Mouse (Mus musculus): Measurements from ENCODE around the gene Cilp2. TPM values are rescaled to one million over a fixed set of nuclear protein-coding genes. Genes with fewer than 3 reads are reported as not detected.

The Cilp2 gene
- polyA plus RNA-seq, 1 experiment from 2014 or later = 0.40 TPM

GRCm38 (mm10) chr8:69853869-69854268 lies 33.6 kb downstream of the Cilp2 start:
- H3K4me1 ChIP-seq = no peaks in the 10 kb centered on the region
- no peaks in the 10 kb centered on the region for H3K9me3 ChIP-seq (replicated peaks)
- H3K4me3 ChIP-seq = no peak overlapping the region
- H3K36me3 ChIP-seq = no peaks in the 10 kb centered on the region
- H3K27me3 ChIP-seq (ENCODE audit: low read depth, poor library complexity, severe bottlenecking) = no peaks in the 10 kb centered on the region
- 93% methylated on average over 10 of the region's 10 CpGs for WGBS
- no peak overlapping the region for H3K27ac ChIP-seq
- DNase-seq (ENCODE audit: low spot score) = no peak

GRCm38 (mm10) chr8:69850926-69851506 lies 36.5 kb downstream of the Cilp2 start:
- no peak for DNase-seq (ENCODE audit: low spot score)
- H3K36me3 ChIP-seq = no peaks in the 10 kb centered on the region
- H3K9me3 ChIP-seq (replicated peaks) = no peaks in the 10 kb centered on the region
- H3K4me3 ChIP-seq = no peak overlapping the region
- H3K27me3 ChIP-seq (ENCODE audit: low read depth, poor library complexity, severe bottlenecking) = no peaks in the 10 kb centered on the region
- 79% methylated on average over 7 of the region's 7 CpGs for WGBS
- no peaks in the 10 kb centered on the region for H3K4me1 ChIP-seq
- no peak overlapping the region for H3K27ac ChIP-seq

GRCm38 (mm10) chr8:69849899-69850298 lies 37.6 kb downstream of the Cilp2 start:
- H3K4me1 ChIP-seq = no peaks in the 10 kb centered on the region
- no peaks in the 10 kb centered on the region for H3K36me3 ChIP-seq
- H3K27me3 ChIP-seq (ENCODE audit: low read depth, poor library complexity, severe bottlenecking) = no peaks in the 10 kb centered on the region
- no peaks in the 10 kb centered on the region for H3K9me3 ChIP-seq (replicated peaks)
- no peak for DNase-seq (ENCODE audit: low spot score)
- H3K4me3 ChIP-seq = no peak overlapping the region
- no peak overlapping the region for H3K27ac ChIP-seq
- WGBS = 54% methylated on average over 3 of the region's 3 CpGs

DNA sequence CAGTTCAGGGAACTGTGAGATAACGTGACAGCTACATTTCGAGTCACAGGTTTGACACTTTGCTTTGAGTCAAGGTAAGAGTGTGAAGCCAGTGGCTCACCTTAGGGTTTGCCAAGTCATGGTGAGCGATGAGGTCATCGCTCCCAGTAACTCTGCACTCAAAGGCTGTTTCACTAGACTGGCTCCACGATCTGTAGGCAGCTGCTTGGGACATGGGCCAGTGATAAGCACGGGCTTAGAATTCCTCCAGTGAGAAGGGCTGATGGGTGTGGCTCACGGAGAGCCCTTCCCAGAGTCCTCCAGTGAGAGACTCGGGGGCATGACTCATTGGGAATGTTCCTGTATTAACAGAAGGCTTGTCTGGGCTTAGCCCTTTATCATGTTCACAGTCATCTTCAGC lies 38.5 kb downstream of the Cilp2 start:
- H3K4me3 ChIP-seq = no peak overlapping the region
- DNase-seq (ENCODE audit: low spot score) = no peak
- no peak overlapping the region for H3K27ac ChIP-seq
- no peaks in the 10 kb centered on the region for H3K27me3 ChIP-seq (ENCODE audit: low read depth, poor library complexity, severe bottlenecking)
- H3K36me3 ChIP-seq = no peaks in the 10 kb centered on the region
- H3K9me3 ChIP-seq (replicated peaks) = no peaks in the 10 kb centered on the region
- 86% methylated on average over 8 of the region's 8 CpGs for WGBS
- no peaks in the 10 kb centered on the region for H3K4me1 ChIP-seq

DNA sequence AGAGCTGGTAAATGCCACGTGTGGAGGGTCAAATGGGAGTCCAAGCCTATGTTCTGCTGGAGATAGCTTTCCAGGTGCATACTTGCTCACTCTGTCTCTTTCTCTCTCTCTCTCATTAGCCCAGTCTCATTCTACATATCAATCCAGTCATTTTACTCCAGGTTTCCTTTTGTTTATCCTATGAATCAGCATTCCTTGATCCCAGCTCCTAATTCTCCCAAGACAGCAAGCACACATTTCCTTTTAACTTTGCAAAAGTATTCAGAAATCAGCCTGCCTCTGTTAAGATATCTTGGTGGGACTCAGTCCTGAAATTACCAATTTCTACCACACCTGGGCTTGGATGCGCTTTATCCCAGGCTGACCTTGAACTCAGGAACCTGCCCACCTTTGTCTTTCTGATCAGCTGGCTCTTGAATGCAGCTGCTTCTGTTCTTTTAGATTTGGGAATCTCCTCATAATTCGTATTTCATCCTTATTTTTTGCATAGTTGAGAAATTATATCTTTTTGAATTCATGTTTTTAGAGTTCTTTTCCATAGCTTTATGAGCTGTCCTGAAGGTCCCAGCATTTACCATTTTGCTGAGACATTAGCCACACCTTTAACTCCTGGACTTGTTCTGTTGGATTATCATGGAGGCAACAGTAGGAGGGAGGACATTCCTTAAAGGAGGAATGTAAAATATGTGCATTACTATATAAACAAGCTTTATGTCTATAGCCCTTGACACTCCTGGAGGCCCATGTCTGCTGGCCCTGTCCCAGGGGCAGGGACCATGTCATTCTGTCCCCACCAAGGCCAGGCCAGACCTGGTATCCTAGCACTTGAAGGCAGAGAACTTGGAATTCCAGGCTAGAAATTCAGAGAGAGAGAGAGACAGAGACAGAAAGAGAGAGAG lies 40.1 kb downstream of the Cilp2 start:
- no peak for DNase-seq (ENCODE audit: low spot score)
- 68% methylated on average over 3 of the region's 3 CpGs for WGBS
- no peaks in the 10 kb centered on the region for H3K9me3 ChIP-seq (replicated peaks)
- no peaks in the 10 kb centered on the region for H3K36me3 ChIP-seq
- no peak overlapping the region for H3K4me3 ChIP-seq
- no peaks in the 10 kb centered on the region for H3K4me1 ChIP-seq
- no peak overlapping the region for H3K27ac ChIP-seq
- H3K27me3 ChIP-seq (ENCODE audit: low read depth, poor library complexity, severe bottlenecking) = no peaks in the 10 kb centered on the region

DNA sequence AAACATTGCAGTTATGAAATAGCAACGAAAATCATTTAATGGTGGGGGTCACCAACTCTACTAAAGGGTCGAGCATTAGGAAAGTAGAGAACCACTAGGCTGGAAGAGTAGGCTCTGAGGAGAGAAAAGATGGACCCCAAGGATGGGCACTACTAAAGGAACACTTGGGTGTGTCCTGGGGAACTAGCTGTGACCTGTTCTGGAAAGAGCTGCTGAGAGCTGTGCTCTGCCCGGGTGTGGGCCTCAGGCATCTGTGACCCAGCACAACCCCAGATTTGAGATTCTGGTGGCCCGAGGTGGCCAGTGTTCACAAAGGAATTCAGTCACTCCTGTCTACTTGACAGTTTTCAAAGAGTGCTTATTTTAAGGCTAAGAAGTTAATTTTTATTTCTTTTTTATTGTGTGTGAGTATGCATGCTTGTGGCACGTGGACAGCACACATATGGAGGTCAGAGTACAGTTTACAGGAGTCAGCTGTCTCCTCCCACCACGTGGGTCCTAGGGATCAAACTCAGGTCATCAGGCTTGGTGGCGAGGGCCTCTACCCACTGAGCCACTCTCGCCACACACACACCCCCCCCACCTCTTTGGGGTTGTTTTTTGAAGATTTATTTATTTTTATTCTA lies 50.3 kb downstream of the Cilp2 start:
- peaks cover 8% of the 10 kb centered on the region for H3K4me1 ChIP-seq
- H3K36me3 ChIP-seq = peaks cover 3% of the 10 kb centered on the region; the same call in 1 of the 2 replicates
- H3K27ac ChIP-seq = no peak overlapping the region
- H3K4me3 ChIP-seq = no peak overlapping the region
- DNase-seq (ENCODE audit: low spot score) = no peak
- WGBS = 77% methylated on average over 8 of the region's 8 CpGs
- no peaks in the 10 kb centered on the region for H3K9me3 ChIP-seq (replicated peaks)
- H3K27me3 ChIP-seq (ENCODE audit: low read depth, poor library complexity, severe bottlenecking) = 0 out of 2 replicates have a peak, but pooled peaks cover 14% of the 10 kb centered on the region

- H3K4me3 ChIP-seq = peak within 1 kb of the TSS; percentile 69
- peaks cover 31% of the 10 kb centered on the region for H3K36me3 ChIP-seq
- H3K27me3 ChIP-seq (ENCODE audit: low read depth, poor library complexity, severe bottlenecking) = 0 out of 2 replicates have a peak, but pooled peaks cover 14% of the 10 kb centered on the region
- H3K4me1 ChIP-seq = peaks cover 15% of the 10 kb centered on the region
- no peaks in the 10 kb centered on the region for H3K9me3 ChIP-seq (replicated peaks)
- peak; percentile 93 for DNase-seq (ENCODE audit: low spot score)
- WGBS = under 1% methylated on average over 38 of the region's 38 CpGs
- H3K27ac ChIP-seq = peak within 1 kb of the TSS; percentile 81
Measured at GRCm38 (mm10) chr8:69832298-69832853, 55.1 kb downstream of the Cilp2 start, which contains the start of gene Pbx4. Pbx4 (plus strand) TSS chr8:69832491.

Other genes starting within 250 kb of the Cilp2 start
- 1.6 and 1.8 TPM in 2 replicates for gene Zfp964, start 233.2 kb downstream of the Cilp2 start, polyA plus RNA-seq (2016; fragmentation: Nextera tagmentation; extraction: Ambion mirVana)
- 30.6 and 34.0 TPM in 2 replicates for gene Zfp869, start 177.0 kb downstream of the Cilp2 start, polyA plus RNA-seq (2016; fragmentation: Nextera tagmentation; extraction: Ambion mirVana)
- gene Zfp963, start 137.7 kb downstream of the Cilp2 start, polyA plus RNA-seq (2016; fragmentation: Nextera tagmentation; extraction: Ambion mirVana) = 4.3 and 6.4 TPM in 2 replicates
- 0.19 TPM in 1 of 2 replicates, not detected in the other for gene Gm20422, start 112.8 kb downstream of the Cilp2 start, polyA plus RNA-seq (2016; fragmentation: Nextera tagmentation; extraction: Ambion mirVana)
- 65.7 and 70.0 TPM in 2 replicates for gene Atp13a1, start 96.5 kb downstream of the Cilp2 start, polyA plus RNA-seq (2016; fragmentation: Nextera tagmentation; extraction: Ambion mirVana)
- 31.1 and 38.1 TPM in 2 replicates for gene Zfp866, start 96.5 kb downstream of the Cilp2 start, polyA plus RNA-seq (2016; fragmentation: Nextera tagmentation; extraction: Ambion mirVana)
- gene Gmip, start 79.0 kb downstream of the Cilp2 start, polyA plus RNA-seq (2016; fragmentation: Nextera tagmentation; extraction: Ambion mirVana) = 9.3 and 9.6 TPM in 2 replicates
- 1.4 and 1.6 TPM in 2 replicates for gene Lpar2, start 65.3 kb downstream of the Cilp2 start, polyA plus RNA-seq (2016; fragmentation: Nextera tagmentation; extraction: Ambion mirVana)
- 9.2 and 9.6 TPM in 2 replicates for gene Pbx4, start 55.2 kb downstream of the Cilp2 start, polyA plus RNA-seq (2016; fragmentation: Nextera tagmentation; extraction: Ambion mirVana)
- 5.0 and 5.9 TPM in 2 replicates for gene Tssk6, start 14.5 kb upstream of the Cilp2 start, polyA plus RNA-seq (2016; fragmentation: Nextera tagmentation; extraction: Ambion mirVana)
- gene Ndufa13, start 14.9 kb upstream of the Cilp2 start, polyA plus RNA-seq (2016; fragmentation: Nextera tagmentation; extraction: Ambion mirVana) = 165 and 166 TPM in 2 replicates
- 2.0 and 2.9 TPM in 2 replicates for gene Yjefn3, start 15.0 kb upstream of the Cilp2 start, polyA plus RNA-seq (2016; fragmentation: Nextera tagmentation; extraction: Ambion mirVana)
- gene Gatad2a, start 108.7 kb upstream of the Cilp2 start, polyA plus RNA-seq (2016; fragmentation: Nextera tagmentation; extraction: Ambion mirVana) = 58.9 and 69.2 TPM in 2 replicates
- 59.5 and 66.7 TPM in 2 replicates for gene Mau2, start 155.0 kb upstream of the Cilp2 start, polyA plus RNA-seq (2016; fragmentation: Nextera tagmentation; extraction: Ambion mirVana)
- gene Sugp1, start 155.1 kb upstream of the Cilp2 start, polyA plus RNA-seq (2016; fragmentation: Nextera tagmentation; extraction: Ambion mirVana) = 53.5 and 60.7 TPM in 2 replicates
- 0.59 and 0.73 TPM in 2 replicates for gene Tm6sf2, start 185.2 kb upstream of the Cilp2 start, polyA plus RNA-seq (2016; fragmentation: Nextera tagmentation; extraction: Ambion mirVana)
- gene Hapln4, start 195.8 kb upstream of the Cilp2 start, polyA plus RNA-seq (2016; fragmentation: Nextera tagmentation; extraction: Ambion mirVana) = 0.04 TPM in 1 of 2 replicates, not detected in the other
- 0.29 and 0.61 TPM in 2 replicates for gene Ncan, start 233.2 kb upstream of the Cilp2 start, polyA plus RNA-seq (2016; fragmentation: Nextera tagmentation; extraction: Ambion mirVana)
- gene Nr2c2ap, start 243.6 kb upstream of the Cilp2 start, polyA plus RNA-seq (2016; fragmentation: Nextera tagmentation; extraction: Ambion mirVana) = 29.6 and 35.9 TPM in 2 replicates

All from limb, embryonic 10.5 days (tissue).